Comparison of ENCODE assay signal across 29 mouse cellular contexts in the genomic region with DNA sequence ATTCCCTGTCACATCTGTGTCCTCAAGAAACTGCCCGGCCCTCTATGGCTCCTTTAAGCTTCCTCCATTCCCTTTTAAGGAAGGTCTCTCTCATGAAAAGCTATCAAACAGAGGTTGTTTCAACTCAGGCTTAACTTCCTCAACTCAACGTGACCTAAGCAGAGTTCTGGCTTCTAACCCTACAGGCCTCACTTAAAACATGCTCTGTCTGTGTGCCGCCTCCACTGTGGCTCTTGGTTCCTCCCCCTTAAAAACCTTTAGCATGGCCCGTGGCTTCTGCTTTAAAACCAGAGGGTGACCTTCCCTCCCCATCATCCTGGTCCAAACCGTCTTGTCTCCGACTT. TPM values are rescaled to one million over a fixed set of nuclear protein-coding genes. Genes with fewer than 3 reads are reported as not detected.
A peak's percentile ranks its signal among the peaks of the same experiment; 100 is the strongest.
DNase-seq lines count a peak whose midpoint lies in the region; ATAC-seq and TF ChIP-seq lines count a peak whose summit lies in the region.
"Had no signal": no experiment of that assay in that cellular context is flagged by ENCODE, and none has a peak within 500 bp of the region (broad histone marks: within the 10 kb centered on the region; RNA-seq: fewer than 3 reads in every experiment).

No protein-coding gene starts in this region.

- H3K4me1 ChIP-seq in liver, adult 2 months (ENCODE audit: control insufficient read depth, insufficient read depth, low read length): no peaks in the 10 kb centered on the region
- H3K4me1 ChIP-seq in liver, embryonic 11.5 days (replicated peaks; ENCODE audit: control insufficient read depth, insufficient read depth, low read length): peaks cover 3% of the 10 kb centered on the region; the same call in 1 of the 2 replicates
- H3K4me1 ChIP-seq in bone marrow macrophage, adult 2 months (ENCODE audit: control insufficient read depth, insufficient read depth, low read length): peaks cover 36% of the 10 kb centered on the region
- H3K4me1 ChIP-seq: heart, embryonic 15.5 days; hindbrain, embryonic 12.5 days; intestine, embryonic 15.5 days; limb, embryonic 10.5 days; limb, embryonic 15.5 days; midbrain, embryonic 10.5 days; neural tube, embryonic 13.5 days had no signal

- no peak overlapping the region for H3K9ac ChIP-seq in liver, adult 2 months (ENCODE audit: low read depth, low read length)
- no peak overlapping the region for H3K9ac ChIP-seq in liver, embryonic 11.5 days (ENCODE audit: low read depth, low read length)
- H3K9ac ChIP-seq: heart, embryonic 15.5 days; hindbrain, embryonic 12.5 days; intestine, embryonic 15.5 days; limb, embryonic 15.5 days; neural tube, embryonic 13.5 days had no signal

- intact Hi-C loops in left cerebral cortex, postnatal 25 days (cut with DNase I): no loop called here

- no peak for TF ChIP-seq POLR2A in liver, adult 2 months (IDR thresholded peaks at IDR 0.05; ENCODE audit: extremely low read depth, insufficient read depth, low read length)
- TF ChIP-seq POLR2A in bone marrow macrophage, adult 2 months (IDR thresholded peaks at IDR 0.05; ENCODE audit: borderline replicate concordance, low read depth, low read length): no peak

- peak; percentile 21 for DNase-seq in liver, adult 2 months (ENCODE audit: extremely low read depth, low read depth, low spot score)
- DNase-seq in liver, embryonic 11.5 days (ENCODE audit: low spot score): no peak
- peak; percentile 56 for DNase-seq in splenic B cell, adult 2 months (ENCODE audit: low read depth, low spot score)
- no peak for DNase-seq in cerebellum, adult 8-10 months
- no peak for DNase-seq in left cerebral cortex, postnatal 25 days (ENCODE audit: low spot score in 2 of 2)
- DNase-seq: adrenal gland, postnatal 25 days; cerebellum, adult 2 months; cerebellum, postnatal 36 days; gastrocnemius, adult 2 months; gastrocnemius, postnatal 36 days; kidney, adult 8-10 months; kidney, postnatal 4 days; lung, postnatal 4 days; thymus, adult 18-20 months; thymus, postnatal 25 days had no signal

- H3K4me2 ChIP-seq in liver, embryonic 11.5 days: no peak overlapping the region
- H3K4me2 ChIP-seq: heart, embryonic 15.5 days; hindbrain, embryonic 12.5 days; intestine, embryonic 15.5 days; limb, embryonic 15.5 days; neural tube, embryonic 13.5 days had no signal

- H3K27ac ChIP-seq in liver, adult 2 months (replicated peaks; ENCODE audit: insufficient read depth, low read depth, low read length): no peak overlapping the region
- no peak overlapping the region for H3K27ac ChIP-seq in liver, embryonic 11.5 days (ENCODE audit: low read depth, low read length)
- H3K27ac ChIP-seq in bone marrow macrophage, adult 2 months (ENCODE audit: insufficient read depth, low read depth, low read length): peak overlapping the region; percentile 55
- H3K27ac ChIP-seq: gastrocnemius, adult 2 months; heart, embryonic 15.5 days; hindbrain, embryonic 12.5 days; hindbrain, postnatal 0 days; intestine, embryonic 15.5 days; kidney, postnatal 0 days; limb, embryonic 10.5 days; midbrain, embryonic 10.5 days; neural tube, embryonic 13.5 days; stomach, postnatal 0 days had no signal

- ATAC-seq in liver, embryonic 11.5 days (replicated peaks; ENCODE audit: low FRiP score): no peak
- peak; percentile 67 for ATAC-seq in megakaryocyte, adult 5-6 weeks (ENCODE audit: poor library complexity, severe bottlenecking)
- ATAC-seq: forebrain, embryonic 16.5 days; hindbrain, postnatal 0 days; intestine, embryonic 15.5 days had no signal

- no peaks in the 10 kb centered on the region for H3K9me3 ChIP-seq in liver, embryonic 11.5 days (ENCODE audit: control insufficient read depth, low read length)
- H3K9me3 ChIP-seq: heart, embryonic 15.5 days; hindbrain, embryonic 12.5 days; intestine, embryonic 15.5 days; limb, embryonic 10.5 days; limb, embryonic 15.5 days; midbrain, embryonic 10.5 days; neural tube, embryonic 13.5 days had no signal

- 90% methylated on average over 6 of the region's 6 CpGs for WGBS in liver, adult 2 months
- WGBS in liver, embryonic 11.5 days: 72% methylated on average over 6 of the region's 6 CpGs

- H3K4me3 ChIP-seq in liver, adult 2 months (ENCODE audit: insufficient read depth, low read depth, low read length): no peak overlapping the region
- no peak overlapping the region for H3K4me3 ChIP-seq in liver, embryonic 11.5 days (ENCODE audit: low read depth, low read length)
- no peak overlapping the region for H3K4me3 ChIP-seq in bone marrow macrophage, adult 2 months (ENCODE audit: insufficient read depth, low read length)
- H3K4me3 ChIP-seq: erythroblast, embryonic 14.5 days; gastrocnemius, adult 2 months; heart, embryonic 15.5 days; hindbrain, embryonic 12.5 days; intestine, embryonic 15.5 days; limb, embryonic 10.5 days; limb, embryonic 15.5 days; midbrain, embryonic 10.5 days; neural tube, embryonic 13.5 days had no signal

- TF ChIP-seq CTCF in liver, adult 2 months (IDR thresholded peaks at IDR 0.05; ENCODE audit: low read depth, low read length): no peak
- TF ChIP-seq CTCF in bone marrow macrophage, adult 2 months (IDR thresholded peaks at IDR 0.05; ENCODE audit: low read depth, low read length): no peak

- H3K27me3 ChIP-seq in liver, adult 2 months (ENCODE audit: control insufficient read depth, insufficient read depth, low read length): no peaks in the 10 kb centered on the region
- H3K27me3 ChIP-seq in liver, embryonic 11.5 days (replicated peaks; ENCODE audit: control insufficient read depth, insufficient read depth, low read length): no peaks in the 10 kb centered on the region
- H3K27me3 ChIP-seq in splenic B cell, adult 2 months (ENCODE audit: control insufficient read depth, insufficient read depth, low read length, poor library complexity, severe bottlenecking): no peaks in the 10 kb centered on the region
- H3K27me3 ChIP-seq: heart, embryonic 15.5 days; hindbrain, embryonic 12.5 days; intestine, embryonic 15.5 days; limb, embryonic 15.5 days; neural tube, embryonic 13.5 days had no signal

- no peaks in the 10 kb centered on the region for H3K79me2 ChIP-seq in liver, adult 2 months (ENCODE audit: control insufficient read depth, insufficient read depth, low read length)

- peaks cover 4% of the 10 kb centered on the region for H3K36me3 ChIP-seq in liver, adult 2 months (ENCODE audit: control insufficient read depth, insufficient read depth, low read length)
- H3K36me3 ChIP-seq in liver, embryonic 11.5 days (ENCODE audit: control insufficient read depth, insufficient read depth, low read length): peaks cover 9% of the 10 kb centered on the region
- H3K36me3 ChIP-seq in splenic B cell, adult 2 months (ENCODE audit: control insufficient read depth, insufficient read depth, low read length, poor library complexity, severe bottlenecking): 0 out of 2 replicates have a peak, but pooled peaks cover 3% of the 10 kb centered on the region

RNA-seq across cellular contexts. Expression of gene Kif1bp, which starts 21.7 kb away (rescaled TPM):
- total RNA-seq in liver, adult 2 months (2014; rRNA removed): 8.3 and 8.6 TPM in 2 replicates
- polyA plus RNA-seq in liver, adult 2 months (2012; rRNA removed): 8.2 and 9.8 TPM in 2 replicates
- polyA plus RNA-seq in liver, embryonic 11.5 days (2014; fragmentation: Nextera tagmentation; extraction: Ambion mirVana): 28.1 and 28.3 TPM in 2 replicates
- 36.9 and 40.0 TPM in 2 replicates for polyA plus RNA-seq in bone marrow macrophage, adult 2 months (2012; ENCODE audit: insufficient read depth, insufficient read length, missing spikeins)
- 23.3 and 23.6 TPM in 2 replicates for total RNA-seq in megakaryocyte, adult 5-6 weeks (2015)
- total RNA-seq in megakaryocyte, adult 5-6 weeks (2017): 18.1 and 19.9 TPM in 2 replicates
- total RNA-seq in left cerebral cortex, postnatal 25 days (2021): 100 to 1,000 TPM; 169 to 181 TPM

RNA-seq across cellular contexts. Expression of gene Srgn, which starts 29.3 kb away (rescaled TPM):
- 11.9 and 15.9 TPM in 2 replicates for total RNA-seq in liver, adult 2 months (2014; rRNA removed)
- polyA plus RNA-seq in liver, adult 2 months (2012; rRNA removed): 4.3 and 5.0 TPM in 2 replicates
- polyA plus RNA-seq in liver, embryonic 11.5 days (2014; fragmentation: Nextera tagmentation; extraction: Ambion mirVana): 59.2 and 66.1 TPM in 2 replicates
- 253 and 281 TPM in 2 replicates for polyA plus RNA-seq in bone marrow macrophage, adult 2 months (2012; ENCODE audit: insufficient read depth, insufficient read length, missing spikeins)
- total RNA-seq in megakaryocyte, adult 5-6 weeks (2015): 646 and 668 TPM in 2 replicates
- total RNA-seq in megakaryocyte, adult 5-6 weeks (2017): 492 and 500 TPM in 2 replicates
- total RNA-seq in left cerebral cortex, postnatal 25 days (2021): 1 to 10 TPM; 8.2 to 9.1 TPM

RNA-seq across cellular contexts. Expression of gene Ddx21, which starts 45.6 kb away (rescaled TPM):
- total RNA-seq in liver, adult 2 months (2014; rRNA removed): 10.9 and 11.8 TPM in 2 replicates
- 5.8 and 7.2 TPM in 2 replicates for polyA plus RNA-seq in liver, adult 2 months (2012; rRNA removed)
- polyA plus RNA-seq in liver, embryonic 11.5 days (2014; fragmentation: Nextera tagmentation; extraction: Ambion mirVana): 72.8 and 74.4 TPM in 2 replicates
- polyA plus RNA-seq in bone marrow macrophage, adult 2 months (2012; ENCODE audit: insufficient read depth, insufficient read length, missing spikeins): 16.7 and 18.1 TPM in 2 replicates
- 36.2 and 38.4 TPM in 2 replicates for total RNA-seq in megakaryocyte, adult 5-6 weeks (2015)
- 59.8 and 61.7 TPM in 2 replicates for total RNA-seq in megakaryocyte, adult 5-6 weeks (2017)
- 10 to 100 TPM; 21.7 to 22.2 TPM for total RNA-seq in left cerebral cortex, postnatal 25 days (2021)

Comparison
In these comparisons a context has a peak if more than half of its experiments do, and no peak if none do; other contexts are left out.
1. DNase-seq: peak in liver, adult 2 months (single experiment) and splenic B cell, adult 2 months (single experiment); none in liver, embryonic 11.5 days (single experiment), cerebellum, adult 8-10 months (single experiment) and left cerebral cortex, postnatal 25 days (0 of 2).
2. RNA of gene Kif1bp, which starts 21.7 kb away (total RNA-seq): 169 to 181 TPM in left cerebral cortex, postnatal 25 days; 18.1 to 23.6 TPM in megakaryocyte, adult 5-6 weeks and 8.3 to 8.6 TPM in liver, adult 2 months; every median in the first group is over 4 times any median in the second.
3. RNA of gene Srgn, which starts 29.3 kb away (total RNA-seq): 492 to 668 TPM in megakaryocyte, adult 5-6 weeks; 11.9 to 15.9 TPM in liver, adult 2 months and 8.2 to 9.1 TPM in left cerebral cortex, postnatal 25 days; every median in the first group is over 10 times any median in the second.